Mouse (Mus musculus) ES-E14 (cell line): ENCODE results near the gene Taok3.

Source experiments
- MAFK ChIP-seq: IDR thresholded peaks from 2 replicates; pipeline ENCODE4 v1.6.1; 2014; ENCODE audit warnings: mild to moderate bottlenecking, low read depth, low read length, inconsistent platforms; ENCODE audit not compliant: insufficient read depth
- ZNF384 ChIP-seq: IDR thresholded peaks from 2 replicates; pipeline ENCODE4 v1.6.1; 2012; ENCODE audit warnings: low read depth, low read length, inconsistent platforms

- TF ChIP-seq MAFK = no peak
- TF ChIP-seq ZNF384 = no peak
Measured at GRCm38 (mm10) chr5:117178079-117178478, 58.1 kb downstream of the Taok3 start.
